8 mouse cellular contexts compared by ENCODE assay signal in genomic region chr3:146150560-146150959, GRCm38 (mm10). TPM values are rescaled to one million over a fixed set of nuclear protein-coding genes. Genes with fewer than 3 reads are reported as not detected.
A peak's percentile ranks its signal among the peaks of the same experiment; 100 is the strongest.
DNase-seq lines count a peak whose midpoint lies in the region; ATAC-seq lines count a peak whose summit lies in the region.

No protein-coding gene starts in this region.

- H3K36me3 ChIP-seq in erythroblast, embryonic 14.5 days (ENCODE audit: control insufficient read depth) = no peaks in the 10 kb centered on the region

- peak; percentile 18 for DNase-seq in forelimb bud, embryonic 11.5 days (ENCODE audit: low read depth, low spot score)
- DNase-seq in kidney, postnatal 10 days = peak; percentile 40
- peak; percentile 76 for DNase-seq in thymus, postnatal 0 days (ENCODE audit: low spot score)
- no peak for DNase-seq in layer of hippocampus, postnatal 14 days (ENCODE audit: low spot score in 2 of 2)
- DNase-seq in frontal cortex, postnatal 10 days (ENCODE audit: low spot score in 2 of 2) = no peak

- peaks cover 7% of the 10 kb centered on the region for H3K4me1 ChIP-seq in erythroblast, embryonic 14.5 days (ENCODE audit: control insufficient read depth)

- no peak for ATAC-seq in erythroblast, adult 5-6 weeks (replicated peaks; ENCODE audit: low FRiP score, poor library complexity, severe bottlenecking)
- peak; percentile 19 for ATAC-seq in megakaryocyte, adult 5-6 weeks (ENCODE audit: poor library complexity, severe bottlenecking)

- H3K27me3 ChIP-seq in erythroblast, embryonic 14.5 days (ENCODE audit: control insufficient read depth) = peaks cover 18% of the 10 kb centered on the region

- peak overlapping the region; percentile 53 for H3K4me3 ChIP-seq in erythroblast, embryonic 14.5 days (replicated peaks)

- no peaks in the 10 kb centered on the region for H3K9me3 ChIP-seq in erythroblast, embryonic 14.5 days (ENCODE audit: control insufficient read depth, low read length)

RNA-seq across cellular contexts. Expression of gene Mcoln2, which starts 0.9 kb away (rescaled TPM):
- not detected in 2 replicates for polyA plus RNA-seq in erythroblast, embryonic 14.5 days (2012)
- total RNA-seq in erythroblast, adult 5-6 weeks (2015; ENCODE audit: low replicate concordance) = 0.63 TPM in 1 of 2 replicates, not detected in the other
- total RNA-seq in erythroblast, adult 5-6 weeks (2017; ENCODE audit: low replicate concordance) = not detected in 2 replicates
- 0.47 and 3.3 TPM in 2 replicates for total RNA-seq in megakaryocyte, adult 5-6 weeks (2015)
- total RNA-seq in megakaryocyte, adult 5-6 weeks (2017) = 0.33 and 2.2 TPM in 2 replicates
- 11.1 and 12.5 TPM in 2 replicates for polyA plus RNA-seq in thymus, postnatal 0 days (2015; fragmentation: Nextera tagmentation; extraction: Ambion mirVana)
- not detected for total RNA-seq in layer of hippocampus, postnatal 14 days (2021)

RNA-seq across cellular contexts. Expression of gene Mcoln3, which starts 33.3 kb away (rescaled TPM):
- not detected in 2 replicates for polyA plus RNA-seq in erythroblast, embryonic 14.5 days (2012)
- not detected in 2 replicates for total RNA-seq in erythroblast, adult 5-6 weeks (2015; ENCODE audit: low replicate concordance)
- 0.28 TPM in 1 of 2 replicates, not detected in the other for total RNA-seq in erythroblast, adult 5-6 weeks (2017; ENCODE audit: low replicate concordance)
- not detected in 2 replicates for total RNA-seq in megakaryocyte, adult 5-6 weeks (2015)
- 0.07 TPM in 1 of 2 replicates, not detected in the other for total RNA-seq in megakaryocyte, adult 5-6 weeks (2017)
- 5.5 and 6.6 TPM in 2 replicates for polyA plus RNA-seq in thymus, postnatal 0 days (2015; fragmentation: Nextera tagmentation; extraction: Ambion mirVana)
- under 1 TPM in 1 of 2 experiments, not detected in 1; 0.16 TPM for total RNA-seq in layer of hippocampus, postnatal 14 days (2021)

RNA-seq across cellular contexts. Expression of gene Wdr63, which starts 42.6 kb away (rescaled TPM):
- not detected in 2 replicates for polyA plus RNA-seq in erythroblast, embryonic 14.5 days (2012)
- not detected in 2 replicates for total RNA-seq in erythroblast, adult 5-6 weeks (2015; ENCODE audit: low replicate concordance)
- not detected in 2 replicates for total RNA-seq in erythroblast, adult 5-6 weeks (2017; ENCODE audit: low replicate concordance)
- total RNA-seq in megakaryocyte, adult 5-6 weeks (2015) = not detected in 2 replicates
- total RNA-seq in megakaryocyte, adult 5-6 weeks (2017) = not detected in 2 replicates
- polyA plus RNA-seq in thymus, postnatal 0 days (2015; fragmentation: Nextera tagmentation; extraction: Ambion mirVana) = 0.13 and 0.33 TPM in 2 replicates
- total RNA-seq in layer of hippocampus, postnatal 14 days (2021) = 1 to 10 TPM; 1.0 to 3.0 TPM

Comparison
In these comparisons a context has a peak if more than half of its experiments do, and no peak if none do; other contexts are left out.
1. DNase-seq: peak in forelimb bud, embryonic 11.5 days (single experiment), kidney, postnatal 10 days (single experiment) and thymus, postnatal 0 days (single experiment); none in layer of hippocampus, postnatal 14 days (0 of 2) and frontal cortex, postnatal 10 days (0 of 2).